Mouse (Mus musculus) liver, embryonic 14.5 days (tissue): ENCODE data around the gene Rdh8. TPM values are rescaled to one million over a fixed set of nuclear protein-coding genes. Genes with fewer than 3 reads are reported as not detected.

Experiments
- ATAC-seq: fragments of 200-750 bp; cut with Nextera tagmentation; 2 replicates; pipeline ENCODE4 v1.8.0; 2017; ENCODE audit warnings: moderate number of reproducible peaks, mild to moderate bottlenecking, moderate library complexity; ENCODE audit not compliant: insufficient read depth
- DNase-seq, 3 experiments: peaks; one replicate each; pipeline ENCODE4 v3.0.0-alpha.2; 2012 to 2013; ENCODE audit warnings: low read depth in 3 of 3, low spot score in 3 of 3
- H3K27ac ChIP-seq: fragments of 300-500 bp; sonication (generic); 2 replicates; pipeline ENCODE4 v1.5.1; 2014; ENCODE audit warnings: moderate library complexity, mild to moderate bottlenecking, control low read depth, inconsistent platforms
- H3K27me3 ChIP-seq: fragments of 300-500 bp; sonication (generic); 2 replicates; pipeline ENCODE4 v1.6.1; 2014; ENCODE audit warnings: mild to moderate bottlenecking, low read length, moderate library complexity; ENCODE audit not compliant: control insufficient read depth, insufficient read depth
- H3K36me3 ChIP-seq: fragments of 300-500 bp; sonication (generic); replicated peaks from 2 replicates; pipeline ENCODE4 v1.6.1; 2014; ENCODE audit warnings: low read depth; ENCODE audit not compliant: control insufficient read depth, insufficient read depth
- H3K4me1 ChIP-seq, 2 experiments: fragments of 200-500 bp in 1 of 2; fragments of 300-500 bp in 1 of 2; sonication (generic) in 1 of 2; replicated peaks; 2 replicates each; pipeline ENCODE4 v1.6.1; 2012 to 2014; ENCODE audit warnings: antibody characterized with exemption in 1 of 2, inconsistent platforms in 1 of 2, low read length in 1 of 2; ENCODE audit not compliant: control insufficient read depth in 2 of 2, insufficient read depth in 2 of 2
- H3K4me2 ChIP-seq: fragments of 300-500 bp; sonication (generic); 2 replicates; pipeline ENCODE4 v1.6.1; 2014; ENCODE audit warnings: low read depth, mild to moderate bottlenecking, control low read depth, moderate library complexity
- H3K4me3 ChIP-seq, 2 experiments: fragments of 200-500 bp in 1 of 2; fragments of 300-500 bp in 1 of 2; sonication (generic) in 1 of 2; 2 replicates each; pipeline ENCODE4 v1.5.1; 2012 to 2014; ENCODE audit warnings: low read depth in 2 of 2, low read length in 2 of 2, mild to moderate bottlenecking in 2 of 2, control low read depth in 1 of 2, inconsistent platforms in 1 of 2, moderate library complexity in 1 of 2; ENCODE audit not compliant: insufficient read depth in 1 of 2
- H3K9ac ChIP-seq: fragments of 300-500 bp; sonication (generic); replicated peaks from 2 replicates; pipeline ENCODE4 v1.6.1; 2014; ENCODE audit warnings: mild to moderate bottlenecking, control low read depth, moderate library complexity
- H3K9me3 ChIP-seq: fragments of 300-500 bp; sonication (generic); 2 replicates; pipeline ENCODE4 v1.6.1; 2016; ENCODE audit warnings: low read length, mixed read lengths; ENCODE audit not compliant: control insufficient read depth
- CTCF ChIP-seq: IDR thresholded peaks from 2 replicates; pipeline ENCODE4 v1.5.1; 2016; ENCODE audit warnings: antibody characterized with exemption, low read depth, control low read depth
- EP300 ChIP-seq: IDR thresholded peaks from 2 replicates; pipeline ENCODE4 v1.6.1; 2016; ENCODE audit warnings: antibody characterized with exemption, low read depth
- WGBS: fragments of 180-500 bp; shearing (Covaris S2); extraction: QIAGEN DNeasy Blood & Tissue Kit; methylation state at CpG from one replicate; pipeline ENCODE4 v1.1.7; 2014; ENCODE audit not compliant: insufficient replicate concordance; 5-methylcytosine and 5-hydroxymethylcytosine counted together
- polyA plus RNA-seq, 2 experiments: library from polyadenylated mRNA; depleted of rRNA in 1 of 2; stranded (reverse) in 1 of 2; unstranded in 1 of 2; fragments of >200 nt; fragmentation: Nextera tagmentation in 1 of 2; extraction: Ambion mirVana in 1 of 2; gene quantifications; 2 replicates each; pipeline versions ENCODE4 v1.2.1 to v1.2.3; 2012 to 2014

Gene Rdh8
- polyA plus RNA-seq, 2 experiments, result not detected

DNA sequence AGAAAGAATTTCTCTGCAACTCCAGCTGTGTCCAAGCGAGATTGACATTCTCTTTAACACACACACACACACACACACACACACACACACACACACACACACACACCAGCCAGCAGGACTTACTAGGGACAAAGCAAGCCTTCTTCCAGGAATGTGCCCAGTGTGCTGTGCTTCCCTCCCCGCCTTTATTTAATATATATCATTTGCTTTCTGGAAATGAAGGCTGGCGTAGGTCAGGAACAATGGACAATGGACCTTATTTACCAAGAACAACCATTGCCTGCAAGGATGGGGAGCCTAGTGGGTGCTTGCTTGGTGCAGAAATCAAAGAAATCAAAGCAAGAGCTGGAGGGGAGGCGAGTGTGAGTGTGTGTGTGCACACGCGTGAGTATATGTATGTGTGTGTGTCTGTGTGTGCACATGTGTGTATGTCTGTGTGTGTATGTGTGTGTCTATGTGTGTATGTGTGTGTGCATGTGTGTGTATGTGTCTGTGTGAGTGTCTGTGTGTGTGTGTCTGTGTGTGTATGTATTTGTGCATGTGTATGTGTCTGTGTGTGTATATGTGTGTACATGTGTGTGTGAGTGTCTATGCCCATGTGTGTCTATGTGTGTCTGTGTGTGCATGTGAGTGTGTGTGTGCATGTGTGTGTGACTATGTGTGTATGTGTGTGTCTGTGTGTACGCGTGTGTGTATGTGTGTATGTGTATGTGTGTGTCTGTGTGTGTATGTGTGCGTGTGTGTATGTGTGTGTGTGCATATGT lies 19.1 kb downstream of the Rdh8 start:
- H3K4me1 ChIP-seq, result no peaks in the 10 kb centered on the region
- no peak overlapping the region for H3K27ac ChIP-seq

DNA sequence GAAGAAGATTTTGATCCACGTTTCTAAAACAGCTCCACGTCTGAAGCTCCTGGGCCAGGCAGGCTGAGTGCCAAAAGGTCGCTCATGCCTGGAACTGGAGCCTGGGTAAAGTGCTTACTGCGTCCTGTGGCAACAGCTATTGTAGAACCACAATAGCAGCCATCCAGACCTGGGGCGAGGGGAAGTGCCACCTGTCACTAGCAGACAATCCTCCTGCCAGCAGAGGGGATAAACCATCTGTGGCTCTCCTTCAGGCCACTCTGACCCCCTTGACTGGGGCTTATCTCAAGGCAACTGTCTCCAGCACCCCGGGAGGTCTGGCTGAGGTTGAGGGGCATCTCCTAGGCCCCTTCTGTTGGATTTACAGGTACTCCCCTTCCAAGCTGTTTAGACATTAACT lies 20.6 kb downstream of the Rdh8 start:
- no peak for ATAC-seq
- no peak for DNase-seq
- H3K9me3 ChIP-seq, result no peaks in the 10 kb centered on the region
- no peak overlapping the region for H3K9ac ChIP-seq
- no peaks in the 10 kb centered on the region for H3K4me1 ChIP-seq
- no peak overlapping the region for H3K4me3 ChIP-seq
- TF ChIP-seq CTCF, result no peak
- TF ChIP-seq EP300, result no peak
- 39% methylated on average over 6 of the region's 6 CpGs for WGBS
- H3K27me3 ChIP-seq, result no peaks in the 10 kb centered on the region
- H3K4me2 ChIP-seq, result no peak overlapping the region
- H3K27ac ChIP-seq, result no peak overlapping the region
- H3K36me3 ChIP-seq, result no peaks in the 10 kb centered on the region

More for the DNA sequence above, 19.1 kb downstream of the Rdh8 start:
- no peaks in the 10 kb centered on the region for H3K36me3 ChIP-seq
- H3K27me3 ChIP-seq, result no peaks in the 10 kb centered on the region
- H3K9me3 ChIP-seq, result no peaks in the 10 kb centered on the region
- H3K4me2 ChIP-seq, result no peak overlapping the region
- WGBS, result 68% methylated on average over 9 of the region's 9 CpGs
- ATAC-seq (no peak), DNase-seq (no peak)
- no peak overlapping the region for H3K4me3 ChIP-seq
- TF ChIP-seq CTCF, result no peak
- no peak for TF ChIP-seq EP300
- no peak overlapping the region for H3K9ac ChIP-seq

DNA sequence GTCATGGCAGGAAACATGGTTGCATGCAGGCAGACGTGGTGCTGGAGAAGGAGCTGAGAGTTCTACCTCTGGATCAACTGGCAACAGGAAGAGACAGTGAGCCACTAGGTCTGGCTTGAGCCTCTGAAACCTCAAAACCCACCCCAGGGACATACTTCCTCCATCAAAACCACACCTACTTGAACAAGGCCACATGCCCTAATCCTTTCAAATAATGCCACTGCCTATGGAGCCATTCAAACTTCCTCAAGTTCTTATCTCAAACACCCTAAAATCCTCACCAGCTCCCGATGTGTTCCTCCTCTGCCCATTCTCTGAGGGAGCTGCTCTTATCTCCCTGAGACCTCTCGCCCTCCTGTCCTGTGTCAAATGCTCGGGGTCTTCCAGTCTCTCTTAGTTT lies 23.9 kb downstream of the Rdh8 start:
- DNase-seq (no peak), ATAC-seq (no peak)
- Histone ChIP-seq H3K4me1 (no peaks in the 10 kb centered on the region), H3K4me2 (no peak overlapping the region), H3K27ac (no peak overlapping the region), H3K4me3 (no peak overlapping the region), H3K27me3 (no peaks in the 10 kb centered on the region), H3K9ac (no peak overlapping the region), H3K9me3 (no peaks in the 10 kb centered on the region), H3K36me3 (no peaks in the 10 kb centered on the region)
- 10% methylated on average over 4 of the region's 4 CpGs for WGBS
- no peak for TF ChIP-seq CTCF
- TF ChIP-seq EP300, result no peak

DNA sequence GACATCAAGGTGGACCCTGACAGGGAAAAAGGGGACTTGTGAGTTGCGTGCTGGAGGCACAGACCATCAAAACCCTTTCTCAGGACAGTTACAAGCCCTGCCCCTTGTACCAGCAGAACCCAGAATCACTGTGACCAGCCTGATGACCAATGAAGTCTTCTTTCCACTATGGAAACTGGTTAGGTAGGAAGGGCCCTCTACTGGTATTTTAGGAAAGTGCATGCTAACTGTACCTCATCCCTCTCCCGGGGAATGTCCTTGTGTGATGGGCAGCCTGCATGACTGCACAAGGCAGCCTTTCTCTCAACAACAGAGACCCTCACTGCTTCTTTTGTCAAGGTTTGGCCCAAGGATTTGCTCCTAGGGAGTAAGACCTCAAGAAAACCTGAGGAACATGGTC lies 24.4 kb downstream of the Rdh8 start:
- ATAC-seq (no peak), DNase-seq (no peak)
- Histone ChIP-seq H3K27ac (no peak overlapping the region), H3K4me2 (no peak overlapping the region), H3K27me3 (no peaks in the 10 kb centered on the region), H3K9me3 (no peaks in the 10 kb centered on the region), H3K36me3 (no peaks in the 10 kb centered on the region), H3K4me1 (no peaks in the 10 kb centered on the region), H3K4me3 (no peak overlapping the region), H3K9ac (no peak overlapping the region)
- 28% methylated on average over 2 of the region's 2 CpGs for WGBS
- TF ChIP-seq CTCF (peak; percentile 53), EP300 (no peak)

DNA sequence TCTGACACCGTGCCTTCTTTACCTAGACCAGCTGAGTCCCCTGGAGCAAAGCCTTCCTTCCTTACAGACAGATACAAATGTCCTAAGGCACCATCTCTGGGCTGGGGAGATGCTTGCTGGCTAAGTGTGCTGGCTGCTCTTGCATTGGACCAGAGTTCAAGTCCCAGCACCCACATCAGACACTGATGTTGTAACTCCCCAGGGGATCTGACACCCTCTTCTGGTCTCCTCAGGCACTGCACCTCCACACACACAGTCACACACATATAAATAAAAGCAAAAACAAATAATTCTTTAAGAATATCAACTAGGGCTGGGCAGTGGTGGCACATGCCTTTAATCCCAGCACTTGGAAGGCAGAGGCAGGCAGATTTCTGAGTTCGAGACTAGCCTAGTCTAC lies 31.9 kb downstream of the Rdh8 start:
- no peak for DNase-seq
- no peaks in the 10 kb centered on the region for H3K27me3 ChIP-seq
- 73% methylated on average over 2 of the region's 2 CpGs for WGBS

More for the DNA sequence above, 31.9 kb downstream of the Rdh8 start:
- Histone ChIP-seq H3K9me3 (no peaks in the 10 kb centered on the region), H3K4me3 (no peak overlapping the region), H3K36me3 (no peaks in the 10 kb centered on the region), H3K27ac (no peak overlapping the region), H3K9ac (no peak overlapping the region), H3K4me2 (no peak overlapping the region), H3K4me1 (no peaks in the 10 kb centered on the region)
- ATAC-seq, result no peak
- TF ChIP-seq EP300, result no peak
- 0 out of 2 replicates have a peak, but pooled peaks have one; percentile 23 for TF ChIP-seq CTCF
